Mouse (Mus musculus): Measurements from ENCODE around the gene Ube2l6.

- TF ChIP-seq POLR2A (IDR thresholded peaks at IDR 0.05; ENCODE audit: extremely low read depth, insufficient read depth, low read length) (no peak), CTCF (IDR thresholded peaks at IDR 0.05; ENCODE audit: low read depth, low read length) (no peak)
These were observed 5.3 kb downstream of the Ube2l6 start for GRCm38 (mm10) chr2:84803963-84804362.
